Mouse (Mus musculus) T-cell, adult 2 months (primary cell): Measurements from ENCODE around the gene Sept8.
A peak's percentile ranks its signal among the peaks of the same experiment; 100 is the strongest.

ENCODE experiments used
- DNase-seq: peaks from one replicate; pipeline ENCODE4 v3.0.0; 2022; ENCODE audit warnings: low spot score

Gene Sept8

DNA sequence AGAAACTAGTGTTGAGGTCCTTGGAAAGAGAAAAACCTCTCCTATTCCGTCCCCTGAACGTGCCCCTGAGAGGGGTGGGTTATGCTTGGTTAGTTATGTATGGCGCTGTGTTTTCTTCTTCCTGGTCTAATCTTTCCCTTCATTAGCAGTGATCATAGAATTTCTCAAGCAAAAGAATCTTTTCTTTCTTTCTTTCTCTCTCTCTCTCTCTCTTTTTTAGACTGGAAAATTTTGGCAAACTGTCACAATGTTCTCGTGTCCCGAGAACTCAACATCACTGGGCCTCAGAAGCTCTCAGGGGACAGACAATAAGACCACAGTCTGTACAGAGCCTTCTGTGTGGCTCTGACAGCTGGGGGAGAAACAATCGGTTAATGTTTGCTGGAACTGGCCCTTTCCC is 23.6 kb upstream of the Sept8 start:
- no peak for DNase-seq

DNA sequence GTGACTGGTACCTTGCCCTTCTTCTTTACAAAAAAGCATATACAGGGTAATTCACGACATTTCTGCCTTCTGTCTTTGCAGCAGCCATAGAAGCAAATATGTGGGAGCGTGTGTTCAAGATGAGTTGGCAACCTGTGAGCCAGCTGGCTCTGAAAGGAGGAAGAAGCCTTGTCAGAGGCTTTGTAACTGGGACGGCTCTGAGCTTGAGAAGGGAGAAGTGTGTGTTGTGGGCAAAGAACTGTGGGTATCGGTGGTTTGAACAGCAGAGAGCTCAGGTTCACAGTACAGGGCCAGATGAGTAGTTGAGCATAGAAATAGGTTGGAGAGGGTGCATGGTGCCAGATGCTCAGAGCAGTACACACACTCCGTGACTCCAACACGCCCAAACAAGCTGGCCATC is 22.1 kb upstream of the Sept8 start:
- DNase-seq: no peak

DNA sequence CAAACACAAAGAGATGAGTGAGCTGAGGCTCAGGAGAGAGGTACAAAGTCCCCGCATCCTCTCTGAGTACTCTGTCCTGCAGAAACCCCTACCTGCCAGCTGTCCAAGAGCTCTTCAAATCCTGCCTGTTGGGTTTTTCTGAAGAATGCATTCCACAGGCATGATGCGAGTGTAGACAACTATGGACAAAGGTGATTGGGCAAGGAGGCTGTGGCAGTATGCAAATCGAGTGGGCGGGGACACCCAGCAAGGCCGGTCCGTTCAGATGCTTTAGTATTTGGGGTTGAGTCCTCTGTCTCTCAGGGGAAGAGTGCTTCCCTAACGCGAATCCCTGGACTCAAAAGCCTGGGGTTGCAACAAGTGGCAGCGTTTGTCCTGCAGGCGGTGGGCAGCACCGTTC is 18.5 kb upstream of the Sept8 start:
- no peak for DNase-seq

DNA sequence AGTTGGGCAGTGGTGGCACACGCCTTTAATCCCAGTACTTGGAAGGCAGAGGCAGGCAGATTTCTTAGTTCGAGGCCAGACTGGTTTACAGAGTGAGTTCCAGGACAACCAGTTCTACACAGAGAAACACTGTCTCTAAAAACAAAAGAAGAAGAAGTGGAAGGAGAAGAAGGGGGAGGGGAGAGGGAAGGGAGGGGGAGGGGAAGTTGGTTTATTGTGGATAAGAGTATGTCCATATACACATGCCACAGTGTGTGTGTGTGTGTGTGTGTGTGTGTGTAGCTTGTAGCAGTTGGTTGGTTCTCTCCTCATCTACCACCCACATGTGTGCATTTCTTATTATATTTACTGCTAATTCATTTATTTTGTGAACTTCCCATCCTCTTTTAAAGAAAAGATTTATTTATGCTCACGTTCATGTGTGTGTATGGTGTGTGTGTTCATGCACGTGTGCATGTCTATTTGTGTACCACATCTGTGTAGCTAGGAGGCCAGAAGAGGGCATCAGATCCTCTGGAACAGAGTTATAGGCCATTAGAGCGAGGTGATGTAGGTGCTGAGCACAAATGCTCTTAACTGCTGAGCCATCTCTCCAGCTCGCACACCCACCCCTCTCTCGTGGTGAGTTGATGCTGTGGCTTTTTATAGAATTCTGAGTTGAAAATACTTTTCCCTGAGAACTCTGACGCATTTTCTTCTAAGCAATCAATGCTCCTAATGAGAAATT is 16.9 kb upstream of the Sept8 start:
- DNase-seq: no peak

GRCm38 (mm10) chr11:53503738-53504137 is 15.3 kb upstream of the Sept8 start:
- no peak for DNase-seq

GRCm38 (mm10) chr11:53504376-53504775 is 14.7 kb upstream of the Sept8 start:
- no peak for DNase-seq

DNA sequence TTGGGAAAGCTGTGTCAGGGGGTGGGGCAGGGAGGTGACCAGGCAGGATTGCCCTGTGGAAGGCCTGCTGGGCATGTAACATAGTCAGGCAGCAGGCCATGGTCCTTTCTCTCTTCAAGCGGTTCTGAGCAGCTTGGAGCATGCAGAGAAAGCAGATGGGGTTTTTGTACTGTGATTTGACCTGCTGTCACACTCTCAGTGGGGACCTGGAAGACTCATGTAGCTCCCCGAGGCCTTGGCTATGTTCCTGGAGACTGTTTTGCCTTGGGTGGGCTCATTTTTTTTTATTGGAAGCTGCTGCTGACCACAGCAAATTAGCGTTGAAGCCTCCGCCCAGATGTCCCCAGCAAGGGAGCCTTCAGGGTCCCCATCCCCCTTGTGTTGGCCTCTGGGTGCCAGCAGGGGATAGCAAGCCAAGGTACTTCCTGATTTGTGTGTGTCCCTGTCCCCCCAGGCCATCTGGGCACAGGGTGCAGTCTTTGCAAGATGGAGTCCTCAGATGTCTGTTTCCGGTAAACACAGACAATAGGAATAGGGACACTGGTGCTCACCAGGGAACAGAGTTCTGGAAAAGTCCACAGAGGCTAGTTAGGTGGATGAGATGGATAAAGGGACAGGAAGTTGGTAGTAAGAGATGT is 13.9 kb upstream of the Sept8 start:
- no peak for DNase-seq

DNA sequence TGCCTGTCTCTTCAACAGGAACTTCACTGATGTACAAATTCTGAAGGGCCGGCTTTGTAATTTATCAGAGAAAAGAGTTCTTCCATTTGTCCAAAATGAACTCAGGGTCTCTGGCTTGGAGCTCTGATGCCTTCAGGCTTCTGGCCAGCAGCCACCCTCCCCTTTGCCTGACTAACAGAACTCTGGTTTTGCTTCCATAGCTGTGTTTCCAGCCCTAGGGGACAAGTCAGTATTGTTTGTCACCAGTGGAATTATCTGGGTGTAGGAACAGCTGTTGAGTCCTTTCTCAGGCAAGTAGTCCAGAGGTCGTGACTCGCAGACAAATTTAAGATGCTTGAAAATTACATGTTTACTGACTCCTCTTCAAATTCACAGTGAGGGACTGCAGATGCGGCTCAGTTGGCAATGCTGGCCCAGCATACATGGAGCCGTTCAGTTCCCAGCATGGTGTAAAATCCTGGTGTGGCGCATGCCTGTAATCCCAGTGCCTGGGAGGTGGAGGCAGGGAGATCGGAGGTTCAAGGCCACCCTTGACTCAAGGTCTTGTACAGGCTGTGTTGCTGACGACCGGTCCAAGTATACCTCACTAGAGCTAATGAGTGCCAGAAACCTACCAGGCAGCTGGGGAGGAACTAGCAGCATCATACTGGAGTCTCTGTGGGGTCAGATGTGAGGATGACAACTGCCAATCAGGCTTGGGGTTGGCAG is 11.8 kb upstream of the Sept8 start:
- DNase-seq: no peak

GRCm38 (mm10) chr11:53508152-53508551 is 10.9 kb upstream of the Sept8 start:
- DNase-seq: no peak

GRCm38 (mm10) chr11:53508591-53508990 is 10.5 kb upstream of the Sept8 start:
- no peak for DNase-seq

- DNase-seq: no peak
Measured at GRCm38 (mm10) chr11:53510351-53510750, 8.7 kb upstream of the Sept8 start.

DNA sequence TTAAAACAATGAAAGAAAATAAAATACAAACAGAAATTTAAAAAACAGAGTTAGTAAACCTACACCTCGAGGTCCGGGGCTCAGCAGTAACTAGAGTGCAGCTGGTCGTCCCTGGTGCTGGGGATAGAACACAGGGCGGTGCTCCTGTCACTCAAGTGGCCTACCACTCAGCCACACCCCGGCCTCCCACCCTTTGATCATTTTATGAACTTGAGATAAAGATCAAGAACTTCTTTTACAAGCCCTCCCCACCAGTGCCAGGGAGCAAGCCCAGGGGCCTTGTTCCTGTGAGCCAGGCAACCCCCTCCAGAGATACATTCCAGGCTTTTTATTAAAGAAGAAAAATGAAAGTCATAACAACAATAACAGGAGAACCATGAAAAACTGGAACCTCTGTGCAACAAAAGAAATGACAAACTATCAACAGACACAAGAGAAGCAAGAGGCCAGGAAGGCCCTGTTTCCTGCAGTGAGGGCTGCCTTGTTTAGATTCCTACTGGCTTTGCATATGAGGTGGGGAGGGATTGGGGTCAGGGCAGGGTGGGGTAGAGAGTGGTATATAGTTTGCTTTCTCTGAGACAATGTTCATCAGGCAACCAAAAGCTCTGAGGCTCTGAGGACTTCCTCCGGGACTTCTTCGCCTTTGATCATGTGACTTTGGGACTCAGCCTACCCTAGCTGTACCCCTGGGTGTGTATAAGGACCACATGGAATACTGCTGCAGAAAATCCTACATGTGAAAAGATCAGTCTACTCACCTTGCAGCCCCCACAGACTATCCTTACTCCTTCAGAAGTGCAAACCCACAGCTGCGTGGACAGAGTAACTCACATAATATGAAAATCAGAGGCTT is 2.1 kb upstream of the Sept8 start:
- peak; percentile 61 for DNase-seq

DNA sequence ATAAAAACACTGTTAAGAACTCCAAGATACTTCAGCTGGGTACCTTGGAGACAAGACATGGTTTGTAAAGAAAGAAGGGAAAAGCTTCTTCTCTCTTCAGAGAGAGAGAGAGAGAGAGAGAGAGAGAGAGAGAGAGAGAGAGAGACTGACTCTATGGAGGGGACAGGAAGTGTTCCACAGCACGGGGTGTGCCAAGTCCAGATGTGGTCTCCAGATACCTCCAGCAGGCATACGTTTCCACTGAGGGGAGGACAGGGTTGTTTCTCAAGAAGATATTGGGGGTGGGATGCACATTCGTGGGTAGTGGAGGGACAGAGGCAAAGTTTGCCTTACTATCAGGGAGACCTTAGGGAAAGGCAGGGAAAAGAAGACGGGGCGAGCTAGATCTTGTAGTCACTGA is 298 bp upstream of the Sept8 start:
- DNase-seq: peak; percentile 10

DNA sequence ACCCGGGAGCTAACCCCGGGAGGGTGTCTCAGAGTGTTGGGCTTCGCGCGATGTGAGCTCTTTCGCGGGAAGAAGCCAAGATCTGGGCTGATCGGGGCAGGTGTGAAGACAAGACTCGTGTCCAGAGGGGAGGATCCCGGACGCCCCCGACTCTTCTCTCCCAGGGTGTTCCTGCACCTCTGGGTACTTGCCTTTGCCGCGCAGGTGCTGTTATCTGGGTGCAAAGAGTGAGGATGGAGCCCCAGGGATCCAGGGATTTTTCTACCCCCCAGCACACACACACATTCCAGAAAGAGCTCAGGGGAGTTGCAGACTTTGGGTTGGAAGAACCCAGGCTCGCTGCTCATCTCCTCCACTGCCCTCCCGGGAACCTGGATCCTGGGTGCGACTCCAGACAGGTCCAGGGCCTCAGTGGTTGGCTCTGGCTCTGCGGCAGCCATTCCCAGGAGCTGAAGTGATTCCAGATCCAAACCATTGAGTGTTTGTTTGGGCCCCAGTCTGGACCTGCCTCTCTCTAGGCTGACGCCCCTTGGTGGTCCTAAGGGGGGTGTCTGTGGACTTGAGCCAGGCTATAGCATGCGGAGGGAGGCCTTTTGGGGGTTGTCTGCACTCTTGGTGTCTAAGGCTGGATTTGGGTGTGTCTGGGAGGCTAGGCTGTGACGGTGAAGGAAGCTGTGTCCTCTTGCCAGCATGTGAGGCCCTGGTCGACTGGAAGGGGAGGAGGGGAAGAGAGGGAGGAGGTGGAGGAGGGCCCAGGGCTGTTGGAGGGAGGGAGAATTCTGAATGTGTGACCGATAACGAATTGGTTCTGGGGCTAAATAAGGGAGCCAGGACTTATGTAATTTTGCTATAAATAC is 1.3 kb downstream of the Sept8 start:
- DNase-seq: peak; percentile 8

DNA sequence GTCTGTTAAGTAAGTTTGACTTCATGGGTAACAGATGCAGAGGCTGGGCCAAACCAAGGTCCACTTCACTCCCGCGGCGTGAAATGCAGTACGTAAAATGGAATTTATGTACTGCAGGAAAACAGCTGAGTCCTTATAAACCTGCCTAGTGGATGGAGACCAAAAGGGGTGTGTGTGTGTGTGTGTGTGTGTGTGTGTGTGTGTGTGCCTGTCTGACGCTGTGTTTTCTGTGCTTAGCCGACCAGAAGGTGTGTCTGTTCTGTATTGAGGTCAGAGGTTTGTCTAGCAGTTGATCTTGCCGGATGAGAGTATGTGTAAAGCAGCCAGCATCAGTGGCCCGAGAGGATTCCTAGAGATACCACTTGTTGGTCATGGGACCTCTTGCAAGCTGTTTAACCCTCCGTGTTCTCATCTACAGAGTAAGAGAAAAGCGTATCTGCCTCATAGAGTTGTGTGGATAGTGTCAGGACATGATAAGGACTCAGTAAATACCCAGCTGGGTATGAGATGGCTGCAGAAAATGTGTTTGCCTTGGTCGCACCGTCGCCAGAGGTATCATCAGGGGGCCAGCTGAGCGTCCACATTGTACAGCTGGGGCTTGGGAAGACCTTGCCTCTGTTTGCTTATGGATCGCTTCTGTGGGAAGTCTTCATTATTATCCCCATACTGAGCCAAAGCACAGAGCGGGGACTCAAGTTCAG is 2.2 kb downstream of the Sept8 start:
- DNase-seq: no peak

DNA sequence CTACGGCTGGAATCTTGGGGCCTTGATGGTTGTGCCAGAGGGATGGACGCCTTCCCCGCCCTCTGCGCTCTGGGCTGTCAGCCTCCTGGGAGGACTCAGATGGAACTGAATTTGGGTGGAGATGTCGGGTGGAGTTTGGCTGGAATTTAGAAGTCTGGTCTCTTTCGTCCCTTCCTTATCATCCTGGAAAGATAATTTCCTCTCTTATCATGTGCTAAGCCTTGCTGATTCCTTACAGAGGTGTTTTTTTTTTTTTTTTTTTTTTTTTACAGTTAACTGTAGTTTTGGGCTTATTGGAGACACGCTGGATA is 2.7 kb downstream of the Sept8 start:
- no peak for DNase-seq

DNA sequence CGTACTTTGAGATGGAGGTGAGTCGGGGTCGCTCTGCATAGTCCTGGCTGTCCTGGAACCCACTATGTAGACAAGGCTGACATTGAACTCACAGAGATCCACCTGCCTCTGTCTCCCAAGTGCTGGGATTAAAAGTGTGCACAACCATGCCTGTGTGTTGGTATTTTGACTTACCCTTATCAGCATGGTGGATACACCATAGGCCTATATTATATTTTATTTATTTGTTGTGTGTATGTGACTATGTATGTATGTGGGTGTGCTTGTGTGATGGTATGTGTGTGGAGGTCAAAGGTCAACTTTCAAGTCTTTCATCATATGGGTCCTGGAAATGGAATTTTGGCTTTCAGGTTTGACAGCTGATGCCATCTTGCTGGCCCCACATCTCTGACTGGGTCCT is 3.3 kb downstream of the Sept8 start:
- DNase-seq: no peak

DNA sequence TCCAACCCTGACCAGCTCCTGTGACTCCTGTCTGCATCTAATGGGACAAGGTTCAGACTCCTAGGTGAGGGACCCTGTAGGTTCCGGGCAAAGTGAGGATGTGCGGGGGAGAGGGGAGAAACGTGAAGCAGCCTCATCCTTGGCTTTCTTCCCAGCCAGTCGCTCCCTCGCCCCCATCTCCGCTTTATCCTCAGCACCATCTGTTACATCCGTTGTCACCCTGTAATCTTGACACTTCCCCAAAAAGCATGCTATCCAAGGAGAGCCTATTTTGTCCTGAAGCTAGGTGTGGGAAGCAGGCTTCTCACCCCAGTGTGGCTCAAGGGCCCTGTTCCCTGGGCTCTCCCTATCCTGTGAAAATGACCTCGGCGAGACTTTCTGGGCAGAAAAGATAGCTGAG is 3.9 kb downstream of the Sept8 start:
- DNase-seq: no peak

- DNase-seq: no peak
Measured at GRCm38 (mm10) chr11:53523545-53524405, 4.7 kb downstream of the Sept8 start.

DNA sequence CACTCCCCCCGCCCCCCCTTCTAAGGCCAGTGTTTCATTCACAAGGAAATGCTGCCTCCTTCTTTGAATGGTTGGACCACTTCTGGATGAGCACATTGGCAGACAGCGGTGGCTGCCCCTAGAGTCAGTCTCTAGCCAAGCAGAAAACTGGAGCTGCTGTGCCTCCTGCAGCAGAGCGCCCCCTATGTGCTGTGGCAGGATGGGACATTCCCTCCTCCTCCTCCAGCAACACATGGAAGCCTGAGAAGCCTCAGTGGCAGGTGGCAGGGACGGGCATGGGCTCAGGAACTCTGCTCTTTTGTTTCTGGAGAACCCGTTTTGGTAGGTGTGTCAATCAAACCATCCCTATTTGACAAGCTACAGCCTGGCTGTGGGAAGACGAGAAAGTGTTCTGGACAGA is 5.8 kb downstream of the Sept8 start:
- peak; percentile 14 for DNase-seq
